Mouse (Mus musculus): ENCODE results near the gene Nupl1.

Gene Nupl1

GRCm38 (mm10) chr14:60215000-60215399, 36.2 kb downstream of the Nupl1 start:
- TF ChIP-seq POU5F1 (IDR thresholded peaks at IDR 0.05; ENCODE audit: borderline replicate concordance, low read length) (no peak), NANOG (IDR thresholded peaks at IDR 0.05; ENCODE audit: borderline replicate concordance, low read length) (no peak), CTCF (conservative IDR thresholded peaks at IDR 0.05; ENCODE audit: low read length) (no peak)
- peaks cover 27% of the 10 kb centered on the region for H3K36me3 ChIP-seq (ENCODE audit: insufficient read depth, low read length)
- no peaks in the 10 kb centered on the region for H3K27me3 ChIP-seq (ENCODE audit: insufficient read depth, low read length)
- H3K9me3 ChIP-seq (ENCODE audit: low read length), result no peaks in the 10 kb centered on the region
- H3K4me3 ChIP-seq (replicated peaks; ENCODE audit: low read length), result no peak overlapping the region
- peaks cover 44% of the 10 kb centered on the region for H3K4me1 ChIP-seq (replicated peaks; ENCODE audit: low read depth, low read length)

GRCm38 (mm10) chr14:60214040-60214439, 37.2 kb downstream of the Nupl1 start:
- Histone ChIP-seq H3K4me3 (replicated peaks; ENCODE audit: low read length) (no peak overlapping the region), H3K27me3 (ENCODE audit: insufficient read depth, low read length) (no peaks in the 10 kb centered on the region), H3K9me3 (ENCODE audit: low read length) (no peaks in the 10 kb centered on the region), H3K4me1 (replicated peaks; ENCODE audit: low read depth, low read length) (peaks cover 34% of the 10 kb centered on the region), H3K36me3 (ENCODE audit: insufficient read depth, low read length) (peaks cover 18% of the 10 kb centered on the region)
- TF ChIP-seq POU5F1 (IDR thresholded peaks at IDR 0.05; ENCODE audit: borderline replicate concordance, low read length), result no peak
- TF ChIP-seq NANOG (IDR thresholded peaks at IDR 0.05; ENCODE audit: borderline replicate concordance, low read length), result no peak
- TF ChIP-seq CTCF (conservative IDR thresholded peaks at IDR 0.05; ENCODE audit: low read length), result no peak

- no peaks in the 10 kb centered on the region for H3K36me3 ChIP-seq (ENCODE audit: insufficient read depth, low read length)
- TF ChIP-seq CTCF (conservative IDR thresholded peaks at IDR 0.05; ENCODE audit: low read length) (no peak), NANOG (IDR thresholded peaks at IDR 0.05; ENCODE audit: borderline replicate concordance, low read length) (no peak), POU5F1 (IDR thresholded peaks at IDR 0.05; ENCODE audit: borderline replicate concordance, low read length) (no peak)
- no peaks in the 10 kb centered on the region for H3K27me3 ChIP-seq (ENCODE audit: insufficient read depth, low read length)
- no peaks in the 10 kb centered on the region for H3K9me3 ChIP-seq (ENCODE audit: low read length)
- 0 out of 2 replicates have a peak, but pooled peaks cover 4% of the 10 kb centered on the region for H3K4me1 ChIP-seq (replicated peaks; ENCODE audit: low read depth, low read length)
- H3K4me3 ChIP-seq (replicated peaks; ENCODE audit: low read length), result no peak overlapping the region
These were observed 42.1 kb downstream of the Nupl1 start for GRCm38 (mm10) chr14:60209166-60209565.

- no peak for TF ChIP-seq CTCF (conservative IDR thresholded peaks at IDR 0.05; ENCODE audit: low read length)
- TF ChIP-seq NANOG (IDR thresholded peaks at IDR 0.05; ENCODE audit: borderline replicate concordance, low read length), result no peak
- TF ChIP-seq POU5F1 (IDR thresholded peaks at IDR 0.05; ENCODE audit: borderline replicate concordance, low read length), result no peak
- no peaks in the 10 kb centered on the region for H3K4me1 ChIP-seq (replicated peaks; ENCODE audit: low read depth, low read length)
- H3K27me3 ChIP-seq (ENCODE audit: insufficient read depth, low read length), result no peaks in the 10 kb centered on the region
- H3K4me3 ChIP-seq (replicated peaks; ENCODE audit: low read length), result no peak overlapping the region
- H3K9me3 ChIP-seq (ENCODE audit: low read length), result no peaks in the 10 kb centered on the region
- H3K36me3 ChIP-seq (ENCODE audit: insufficient read depth, low read length), result no peaks in the 10 kb centered on the region
These were observed 46.2 kb downstream of the Nupl1 start for GRCm38 (mm10) chr14:60204993-60205392.

- Histone ChIP-seq H3K9me3 (ENCODE audit: low read length) (no peaks in the 10 kb centered on the region), H3K4me3 (replicated peaks; ENCODE audit: low read length) (no peak within 1 kb of the TSS), H3K4me1 (replicated peaks; ENCODE audit: low read depth, low read length) (no peaks in the 10 kb centered on the region), H3K36me3 (ENCODE audit: insufficient read depth, low read length) (no peaks in the 10 kb centered on the region), H3K27me3 (ENCODE audit: insufficient read depth, low read length) (no peaks in the 10 kb centered on the region)
- TF ChIP-seq CTCF (conservative IDR thresholded peaks at IDR 0.05; ENCODE audit: low read length), result no peak
- TF ChIP-seq NANOG (IDR thresholded peaks at IDR 0.05; ENCODE audit: borderline replicate concordance, low read length), result no peak
- TF ChIP-seq POU5F1 (IDR thresholded peaks at IDR 0.05; ENCODE audit: borderline replicate concordance, low read length), result no peak
These were observed 54.3 kb downstream of the Nupl1 start, which contains the start of gene Atp8a2 for GRCm38 (mm10) chr14:60196884-60197283. Gene Atp8a2 (minus strand): TSS chr14:60197179.

GRCm38 (mm10) chr14:60195999-60196398, 55.2 kb downstream of the Nupl1 start:
- no peaks in the 10 kb centered on the region for H3K4me1 ChIP-seq (replicated peaks; ENCODE audit: low read depth, low read length)
- H3K4me3 ChIP-seq (replicated peaks; ENCODE audit: low read length), result no peak overlapping the region
- no peak for TF ChIP-seq POU5F1 (IDR thresholded peaks at IDR 0.05; ENCODE audit: borderline replicate concordance, low read length)
- no peak for TF ChIP-seq CTCF (conservative IDR thresholded peaks at IDR 0.05; ENCODE audit: low read length)
- TF ChIP-seq NANOG (IDR thresholded peaks at IDR 0.05; ENCODE audit: borderline replicate concordance, low read length), result no peak

GRCm38 (mm10) chr14:60194606-60195005, 56.6 kb downstream of the Nupl1 start:
- no peak for TF ChIP-seq POU5F1 (IDR thresholded peaks at IDR 0.05; ENCODE audit: borderline replicate concordance, low read length)
- TF ChIP-seq NANOG (IDR thresholded peaks at IDR 0.05; ENCODE audit: borderline replicate concordance, low read length), result no peak
- TF ChIP-seq CTCF (conservative IDR thresholded peaks at IDR 0.05; ENCODE audit: low read length), result no peak
- Histone ChIP-seq H3K27me3 (ENCODE audit: insufficient read depth, low read length) (no peaks in the 10 kb centered on the region), H3K4me3 (replicated peaks; ENCODE audit: low read length) (no peak overlapping the region), H3K4me1 (replicated peaks; ENCODE audit: low read depth, low read length) (no peaks in the 10 kb centered on the region), H3K36me3 (ENCODE audit: insufficient read depth, low read length) (no peaks in the 10 kb centered on the region), H3K9me3 (ENCODE audit: low read length) (no peaks in the 10 kb centered on the region)

More at GRCm38 (mm10) chr14:60195999-60196398, 55.2 kb downstream of the Nupl1 start:
- H3K36me3 ChIP-seq (ENCODE audit: insufficient read depth, low read length), result no peaks in the 10 kb centered on the region
- no peaks in the 10 kb centered on the region for H3K27me3 ChIP-seq (ENCODE audit: insufficient read depth, low read length)
- H3K9me3 ChIP-seq (ENCODE audit: low read length), result no peaks in the 10 kb centered on the region

GRCm38 (mm10) chr14:60189771-60190170, 61.5 kb downstream of the Nupl1 start:
- TF ChIP-seq NANOG (IDR thresholded peaks at IDR 0.05; ENCODE audit: borderline replicate concordance, low read length) (no peak), CTCF (conservative IDR thresholded peaks at IDR 0.05; ENCODE audit: low read length) (no peak), POU5F1 (IDR thresholded peaks at IDR 0.05; ENCODE audit: borderline replicate concordance, low read length) (no peak)
- H3K4me1 ChIP-seq (replicated peaks; ENCODE audit: low read depth, low read length), result peaks cover 16% of the 10 kb centered on the region
- no peaks in the 10 kb centered on the region for H3K36me3 ChIP-seq (ENCODE audit: insufficient read depth, low read length)
- H3K9me3 ChIP-seq (ENCODE audit: low read length), result no peaks in the 10 kb centered on the region
- H3K4me3 ChIP-seq (replicated peaks; ENCODE audit: low read length), result no peak overlapping the region
- H3K27me3 ChIP-seq (ENCODE audit: insufficient read depth, low read length), result no peaks in the 10 kb centered on the region

- Histone ChIP-seq H3K27me3 (ENCODE audit: insufficient read depth, low read length) (no peaks in the 10 kb centered on the region), H3K36me3 (ENCODE audit: insufficient read depth, low read length) (no peaks in the 10 kb centered on the region), H3K9me3 (ENCODE audit: low read length) (no peaks in the 10 kb centered on the region), H3K4me1 (replicated peaks; ENCODE audit: low read depth, low read length) (peaks cover 16% of the 10 kb centered on the region), H3K4me3 (replicated peaks; ENCODE audit: low read length) (no peak overlapping the region)
- TF ChIP-seq POU5F1 (IDR thresholded peaks at IDR 0.05; ENCODE audit: borderline replicate concordance, low read length) (no peak), NANOG (IDR thresholded peaks at IDR 0.05; ENCODE audit: borderline replicate concordance, low read length) (no peak), CTCF (conservative IDR thresholded peaks at IDR 0.05; ENCODE audit: low read length) (no peak)
These were observed 62.9 kb downstream of the Nupl1 start for GRCm38 (mm10) chr14:60188201-60188825.

Data from E14TG2a.4 (cell line).